Mouse (Mus musculus) liver, embryonic 13.5 days (tissue): Measurements from ENCODE around the gene Dlec1. TPM values are rescaled to one million over a fixed set of nuclear protein-coding genes. Genes with fewer than 3 reads are reported as not detected.

Experiments used
- ATAC-seq: fragments of 200-750 bp; cut with Nextera tagmentation; 2 replicates; pipeline ENCODE4 v1.8.0; 2017; ENCODE audit warnings: low read depth, mild to moderate bottlenecking, moderate number of reproducible peaks, moderate library complexity
- DNase-seq: peaks from one replicate; pipeline ENCODE4 v3.0.0; 2022
- H3K27ac ChIP-seq: fragments of 300-500 bp; sonication (generic); 2 replicates; pipeline ENCODE4 v1.5.1; 2015; ENCODE audit warnings: moderate library complexity, mild to moderate bottlenecking, inconsistent platforms
- H3K27me3 ChIP-seq: fragments of 300-500 bp; sonication (generic); 2 replicates; pipeline ENCODE4 v1.6.1; 2015; ENCODE audit warnings: mild to moderate bottlenecking, inconsistent platforms
- H3K36me3 ChIP-seq: fragments of 300-500 bp; sonication (generic); 2 replicates; pipeline ENCODE4 v1.6.1; 2015; ENCODE audit warnings: mild to moderate bottlenecking, inconsistent platforms
- H3K4me1 ChIP-seq: fragments of 300-500 bp; sonication (generic); replicated peaks from 2 replicates; pipeline ENCODE4 v1.6.1; 2015; ENCODE audit warnings: inconsistent platforms
- H3K4me2 ChIP-seq: fragments of 300-500 bp; sonication (generic); 2 replicates; pipeline ENCODE4 v1.6.1; 2015; ENCODE audit warnings: inconsistent platforms, mild to moderate bottlenecking, moderate library complexity
- H3K4me3 ChIP-seq: fragments of 300-500 bp; sonication (generic); replicated peaks from 2 replicates; pipeline ENCODE4 v1.5.1; 2015; ENCODE audit warnings: mild to moderate bottlenecking, inconsistent platforms
- H3K9ac ChIP-seq: fragments of 300-500 bp; sonication (generic); 2 replicates; pipeline ENCODE4 v1.6.1; 2015; ENCODE audit warnings: mild to moderate bottlenecking, inconsistent platforms
- H3K9me3 ChIP-seq: fragments of 300-500 bp; sonication (generic); replicated peaks from 2 replicates; pipeline ENCODE4 v1.6.1; 2016; ENCODE audit warnings: inconsistent platforms
- WGBS: fragments of 180-500 bp; shearing (Covaris S2); methylation state at CpG from one replicate; pipeline ENCODE4 v1.1.7; 2015; ENCODE audit not compliant: insufficient replicate concordance; 5-methylcytosine and 5-hydroxymethylcytosine counted together
- polyA plus RNA-seq: library from polyadenylated mRNA; unstranded; fragments of >200 nt; fragmentation: Nextera tagmentation; extraction: Ambion mirVana; gene quantifications from 2 replicates; pipeline ENCODE4 v1.2.1, GENCODE M21; 2015

Dlec1 gene
- polyA plus RNA-seq, 1 experiment from 2014 or later, result not detected

DNA sequence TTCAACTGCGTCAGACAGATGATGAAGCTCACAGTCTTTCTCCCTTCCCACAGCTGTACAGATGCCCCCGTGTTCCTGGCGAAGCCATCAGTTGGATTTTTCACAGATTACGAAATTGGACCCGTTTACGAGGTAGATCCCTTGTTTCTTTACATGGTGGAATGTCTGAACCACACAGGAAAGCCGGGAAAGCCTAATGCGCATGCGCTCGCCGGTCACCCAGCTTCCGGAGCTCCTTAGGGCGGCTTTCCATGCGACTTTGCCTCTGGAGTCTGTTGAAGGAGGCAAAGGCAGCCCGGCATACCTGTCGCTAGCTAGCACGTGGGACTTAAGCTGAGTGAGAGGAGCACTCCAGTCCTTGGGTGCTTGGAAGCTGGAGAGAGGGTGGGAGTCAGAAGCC is 12.6 kb downstream of the Dlec1 start:
- Histone ChIP-seq H3K9ac (no peak overlapping the region), H3K36me3 (no peaks in the 10 kb centered on the region), H3K27me3 (no peaks in the 10 kb centered on the region), H3K4me3 (no peak overlapping the region), H3K9me3 (no peaks in the 10 kb centered on the region), H3K4me1 (no peaks in the 10 kb centered on the region; the same call in 1 of the 2 replicates), H3K4me2 (no peak overlapping the region), H3K27ac (no peak overlapping the region)
- ATAC-seq, result no peak
- WGBS, result 64% methylated on average over 17 of the region's 17 CpGs
- DNase-seq, result no peak

DNA sequence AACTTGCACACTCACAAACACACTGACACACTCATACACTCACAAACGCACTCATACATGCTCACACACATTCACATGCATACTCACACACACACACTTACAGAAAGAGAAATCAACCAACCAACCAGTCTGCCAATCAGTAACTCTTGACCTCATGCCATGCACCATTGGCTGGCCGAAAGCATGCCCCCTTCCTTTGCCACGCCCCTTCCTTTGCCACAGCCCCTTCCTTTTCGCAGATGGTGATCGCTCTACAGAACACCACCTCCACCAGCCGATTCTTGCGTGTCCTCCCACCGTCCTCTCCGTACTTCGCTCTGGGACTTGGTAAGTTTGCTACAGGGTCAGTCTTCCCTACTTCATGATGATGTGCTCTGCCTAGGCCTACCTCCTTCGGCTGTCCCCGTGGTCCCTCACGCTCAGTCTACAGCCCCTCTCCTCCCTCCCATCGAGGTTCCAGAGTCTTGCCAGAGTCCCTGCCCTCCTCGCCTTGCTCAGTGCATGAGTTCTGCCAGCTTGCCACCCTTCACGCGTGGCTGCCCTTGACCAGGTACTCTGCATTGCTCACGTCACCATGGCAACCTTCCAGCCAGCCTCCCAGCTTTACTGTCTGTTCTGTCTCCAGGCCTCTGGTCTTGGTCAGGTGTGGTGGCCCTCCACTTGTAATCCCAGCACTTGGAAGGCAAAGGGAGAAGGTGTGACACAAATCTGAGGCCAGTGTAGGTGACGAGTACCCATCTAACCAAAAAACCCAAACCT is 17.3 kb downstream of the Dlec1 start:
- H3K9me3 ChIP-seq, result no peaks in the 10 kb centered on the region
- no peak overlapping the region for H3K27ac ChIP-seq
- H3K36me3 ChIP-seq, result no peaks in the 10 kb centered on the region
- H3K9ac ChIP-seq, result no peak overlapping the region
- 68% methylated on average over 19 of the region's 19 CpGs for WGBS
- ATAC-seq (no peak), DNase-seq (no peak)
- H3K27me3 ChIP-seq, result no peaks in the 10 kb centered on the region
- no peak overlapping the region for H3K4me3 ChIP-seq
- no peak overlapping the region for H3K4me2 ChIP-seq
- no peaks in the 10 kb centered on the region for H3K4me1 ChIP-seq

DNA sequence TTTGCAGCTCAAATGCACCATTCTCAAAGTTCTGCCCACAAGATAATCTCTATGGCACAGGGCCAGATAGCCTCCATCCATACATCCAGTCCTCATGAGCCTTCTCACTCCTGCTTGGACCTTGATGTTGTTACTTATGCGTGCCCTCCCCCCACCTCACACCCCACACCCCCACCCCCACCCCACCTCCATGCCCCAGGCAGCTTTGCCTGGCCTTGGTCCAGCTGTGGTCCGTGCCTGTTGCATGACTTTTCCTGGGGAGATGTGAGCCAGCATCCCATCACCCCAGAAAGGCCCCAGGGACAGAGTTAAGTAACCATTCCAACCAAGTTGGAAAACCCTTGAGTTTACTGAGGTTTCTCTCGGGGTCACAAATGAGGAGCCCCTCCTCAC is 17.9 kb downstream of the Dlec1 start:
- WGBS, result 47% methylated on average over 3 of the region's 3 CpGs
- Histone ChIP-seq H3K4me1 (no peaks in the 10 kb centered on the region), H3K9me3 (no peaks in the 10 kb centered on the region), H3K9ac (no peak overlapping the region), H3K27ac (no peak overlapping the region), H3K4me3 (no peak overlapping the region), H3K4me2 (no peak overlapping the region), H3K27me3 (no peaks in the 10 kb centered on the region), H3K36me3 (no peaks in the 10 kb centered on the region)
- DNase-seq (no peak), ATAC-seq (no peak)

DNA sequence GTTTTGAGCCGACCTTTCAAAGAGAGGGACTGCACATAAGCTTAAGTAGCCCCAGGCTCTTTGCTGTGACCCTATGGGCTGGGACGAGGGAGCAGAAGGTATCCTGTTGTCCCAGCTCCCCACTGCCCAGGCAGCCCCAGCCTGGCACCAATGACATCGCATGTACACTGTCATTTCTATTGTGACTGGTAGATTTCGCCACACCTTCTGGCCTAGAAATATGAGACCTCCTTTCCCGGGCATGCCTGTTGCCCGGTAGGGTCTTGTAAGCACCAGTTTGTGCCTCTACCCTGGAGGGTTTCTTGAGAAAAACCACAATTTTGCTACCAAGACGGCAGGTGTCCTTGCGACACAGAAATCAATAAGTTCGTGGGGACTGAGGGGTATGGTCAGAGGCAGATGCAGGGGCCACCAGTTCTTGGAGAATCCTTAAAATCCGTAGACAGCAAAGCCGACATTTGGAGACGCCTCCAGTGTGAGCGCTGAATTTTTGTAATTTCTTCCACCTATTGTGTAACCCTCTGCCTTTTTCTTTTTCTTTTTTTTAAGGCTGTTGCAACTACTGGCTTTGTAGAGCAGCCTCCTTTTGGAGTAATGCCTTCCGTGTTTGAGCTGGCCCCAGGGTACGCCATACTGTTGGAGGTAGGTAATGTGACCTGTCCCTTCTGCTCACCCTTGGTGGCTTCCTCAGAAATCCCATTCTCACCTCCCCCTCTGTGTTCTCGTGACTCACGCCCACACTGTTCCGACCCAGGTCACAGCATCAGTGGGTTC is 20.5 kb downstream of the Dlec1 start:
- Histone ChIP-seq H3K27ac (no peak overlapping the region), H3K9me3 (no peaks in the 10 kb centered on the region), H3K27me3 (no peaks in the 10 kb centered on the region), H3K36me3 (no peaks in the 10 kb centered on the region), H3K9ac (no peak overlapping the region), H3K4me1 (no peaks in the 10 kb centered on the region), H3K4me2 (no peak overlapping the region), H3K4me3 (no peak overlapping the region)
- ATAC-seq (no peak), DNase-seq (no peak)
- WGBS, result 69% methylated on average over 18 of the region's 18 CpGs

DNA sequence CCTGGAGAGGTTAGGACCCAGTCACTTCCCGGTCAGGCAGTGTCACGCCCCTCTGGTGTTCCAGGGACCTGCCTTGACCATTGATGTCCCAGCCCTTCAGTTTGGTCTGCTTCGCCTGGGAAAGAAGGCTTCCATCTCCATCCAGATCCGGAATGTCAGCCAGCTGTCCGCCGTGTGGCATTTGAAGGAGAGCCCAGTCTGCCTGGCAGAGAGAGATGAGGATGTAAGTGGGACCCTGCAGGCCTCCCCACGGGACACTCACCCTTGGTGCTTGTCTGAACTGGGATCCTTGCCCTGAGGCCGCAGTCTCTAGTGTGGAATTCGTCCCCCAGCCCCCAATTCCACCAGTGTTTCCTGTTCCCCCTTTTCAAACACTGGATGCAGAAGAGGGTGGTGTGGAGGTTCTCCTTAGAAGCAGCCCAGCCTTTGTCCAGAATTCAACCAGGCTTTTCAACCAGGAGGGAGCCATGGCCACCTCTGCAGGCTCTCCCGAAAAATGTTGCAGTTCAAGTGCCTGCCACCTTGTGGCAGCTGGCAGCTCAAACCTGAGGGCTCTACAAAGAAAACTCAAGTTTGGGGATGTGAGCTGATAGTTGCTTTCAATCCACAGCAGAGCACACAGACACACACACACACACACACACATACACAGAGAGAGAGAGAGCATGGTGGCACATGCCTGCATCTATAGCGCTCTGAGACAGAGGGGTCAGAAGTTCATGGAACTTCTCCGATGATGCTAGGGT is 26.3 kb downstream of the Dlec1 start:
- WGBS, result 62% methylated on average over 12 of the region's 12 CpGs
- no peak for DNase-seq
- H3K9ac ChIP-seq, result no peak overlapping the region

DNA sequence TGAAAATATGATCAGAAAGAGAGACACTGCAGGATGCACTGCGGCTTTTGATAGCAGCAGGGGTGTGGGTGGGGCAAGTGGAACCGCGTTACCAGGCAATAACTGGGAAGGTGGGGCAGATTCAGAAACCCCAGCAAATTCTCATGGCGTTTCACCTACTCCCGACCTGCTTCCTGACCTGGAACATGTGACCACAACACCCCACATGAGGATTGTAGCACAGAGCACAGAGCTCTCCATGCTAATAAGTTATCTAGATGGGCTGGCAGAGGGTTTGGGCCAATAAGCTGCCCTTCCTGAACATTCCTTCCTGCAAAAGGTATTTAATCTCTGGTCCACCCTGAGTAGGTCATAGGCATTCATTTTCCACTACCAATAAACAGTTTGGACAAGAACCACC is 28.4 kb downstream of the Dlec1 start:
- Histone ChIP-seq H3K4me2 (no peak overlapping the region), H3K36me3 (no peaks in the 10 kb centered on the region), H3K27ac (no peak overlapping the region), H3K27me3 (no peaks in the 10 kb centered on the region), H3K9me3 (no peaks in the 10 kb centered on the region), H3K4me1 (no peaks in the 10 kb centered on the region), H3K9ac (no peak overlapping the region), H3K4me3 (no peak overlapping the region)
- ATAC-seq, result no peak
- WGBS, result 30% methylated on average over 5 of the region's 5 CpGs
- no peak for DNase-seq

More for the DNA sequence above, 26.3 kb downstream of the Dlec1 start:
- Histone ChIP-seq H3K27me3 (no peaks in the 10 kb centered on the region), H3K4me1 (no peaks in the 10 kb centered on the region), H3K4me3 (no peak overlapping the region), H3K27ac (no peak overlapping the region), H3K9me3 (no peaks in the 10 kb centered on the region), H3K36me3 (no peaks in the 10 kb centered on the region), H3K4me2 (no peak overlapping the region)
- ATAC-seq, result no peak

DNA sequence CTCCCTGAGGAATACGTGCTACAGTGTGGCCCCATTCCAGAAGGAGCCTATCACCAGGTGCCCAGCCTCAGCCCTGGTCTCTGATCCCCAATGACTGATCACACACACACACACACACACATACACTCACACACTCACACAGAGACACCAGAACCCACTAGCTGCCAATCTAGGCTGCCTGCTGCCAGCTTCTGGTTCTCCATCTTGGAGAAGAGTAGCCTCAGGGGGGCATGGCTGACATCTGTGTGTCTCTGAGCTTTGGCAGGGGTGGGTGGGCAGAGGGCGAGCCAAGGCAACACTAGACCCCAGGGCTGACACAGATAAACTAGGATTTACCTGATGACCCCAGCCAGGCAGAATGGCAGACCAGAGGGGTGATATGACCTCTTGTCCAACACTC is 36.6 kb downstream of the Dlec1 start:
- DNase-seq (no peak), ATAC-seq (no peak)
- no peaks in the 10 kb centered on the region for H3K4me1 ChIP-seq
- H3K27me3 ChIP-seq, result no peaks in the 10 kb centered on the region
- H3K9ac ChIP-seq, result no peak overlapping the region
- no peak overlapping the region for H3K4me3 ChIP-seq
- 42% methylated on average over 2 of the region's 2 CpGs for WGBS
- no peak overlapping the region for H3K27ac ChIP-seq
- H3K9me3 ChIP-seq, result no peaks in the 10 kb centered on the region
- no peaks in the 10 kb centered on the region for H3K36me3 ChIP-seq
- no peak overlapping the region for H3K4me2 ChIP-seq

DNA sequence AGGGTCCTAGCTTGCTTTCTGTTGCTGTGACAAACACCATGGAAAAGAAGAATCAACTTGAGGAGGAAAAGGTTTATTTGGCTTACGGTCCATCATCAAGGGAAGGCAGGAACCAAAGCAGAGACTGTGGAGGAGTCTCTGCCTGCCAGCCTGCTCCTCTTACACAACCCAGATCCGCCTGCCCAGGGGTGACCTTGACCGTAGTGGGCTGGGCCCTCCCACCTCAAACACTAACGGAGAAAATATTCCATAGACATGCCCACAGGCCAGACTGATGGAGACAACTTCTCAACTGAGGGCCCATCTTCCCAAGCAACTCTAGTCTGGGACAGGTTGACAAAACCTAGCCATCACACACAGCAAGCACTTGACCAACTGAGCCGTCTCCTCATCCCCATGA is 39.8 kb downstream of the Dlec1 start:
- Histone ChIP-seq H3K4me1 (no peaks in the 10 kb centered on the region), H3K4me2 (no peak overlapping the region), H3K9ac (no peak overlapping the region), H3K4me3 (no peak overlapping the region), H3K27ac (no peak overlapping the region), H3K27me3 (no peaks in the 10 kb centered on the region), H3K9me3 (no peaks in the 10 kb centered on the region), H3K36me3 (no peaks in the 10 kb centered on the region)
- WGBS, result 58% methylated on average over 5 of the region's 5 CpGs
- DNase-seq (no peak), ATAC-seq (no peak)

DNA sequence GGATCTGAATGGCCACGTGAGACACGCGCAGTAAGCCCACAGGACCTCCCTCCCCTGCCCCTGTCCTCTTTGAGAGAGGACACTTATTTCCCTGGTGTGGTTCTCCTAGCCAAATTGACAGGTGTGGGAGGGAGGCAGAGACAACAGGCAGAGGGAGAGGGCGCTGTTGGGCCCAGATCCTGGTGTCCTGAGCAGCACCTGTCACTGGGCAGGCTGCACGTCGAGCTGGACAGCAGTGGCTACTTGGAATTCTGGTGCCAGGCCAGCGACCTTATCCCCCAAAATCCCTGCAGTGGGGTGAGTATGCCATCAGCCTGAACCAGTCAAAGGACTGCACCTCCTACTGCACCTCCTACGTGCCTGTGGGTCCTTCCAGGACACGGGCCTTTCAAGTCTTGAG is 41.1 kb downstream of the Dlec1 start:
- H3K9me3 ChIP-seq, result no peaks in the 10 kb centered on the region
- no peak overlapping the region for H3K9ac ChIP-seq
- DNase-seq (no peak), ATAC-seq (no peak)
- H3K4me2 ChIP-seq, result no peak overlapping the region
- H3K4me3 ChIP-seq, result no peak overlapping the region
- H3K4me1 ChIP-seq, result no peaks in the 10 kb centered on the region
- H3K27ac ChIP-seq, result no peak overlapping the region
- H3K36me3 ChIP-seq, result no peaks in the 10 kb centered on the region
- no peaks in the 10 kb centered on the region for H3K27me3 ChIP-seq
- WGBS, result 60% methylated on average over 9 of the region's 9 CpGs

DNA sequence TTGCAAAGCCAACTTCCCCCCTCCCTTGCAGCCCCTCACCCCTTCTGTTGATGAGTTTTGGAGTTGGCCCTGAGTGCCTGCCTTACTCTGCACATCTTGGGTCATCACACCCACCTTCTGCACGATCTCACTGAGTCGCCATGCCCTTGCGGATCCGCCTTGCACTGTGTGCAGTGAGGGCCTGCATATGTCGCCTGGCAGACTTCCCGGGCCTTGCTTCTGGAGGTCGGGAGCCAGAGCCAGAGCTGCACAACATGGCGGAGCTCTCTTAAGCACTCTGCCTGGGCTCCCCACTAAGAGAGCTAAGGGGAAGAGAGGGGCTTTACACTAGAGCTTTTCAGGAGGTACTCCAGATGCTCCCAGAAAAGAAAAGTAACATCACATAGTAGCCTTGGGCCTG is 42.4 kb downstream of the Dlec1 start:
- DNase-seq, result no peak
- WGBS, result 64% methylated on average over 8 of the region's 8 CpGs
- Histone ChIP-seq H3K9ac (no peak overlapping the region), H3K9me3 (no peaks in the 10 kb centered on the region), H3K36me3 (no peaks in the 10 kb centered on the region), H3K4me2 (no peak overlapping the region), H3K27ac (no peak overlapping the region), H3K4me3 (no peak overlapping the region), H3K27me3 (no peaks in the 10 kb centered on the region), H3K4me1 (no peaks in the 10 kb centered on the region)
- ATAC-seq, result no peak

DNA sequence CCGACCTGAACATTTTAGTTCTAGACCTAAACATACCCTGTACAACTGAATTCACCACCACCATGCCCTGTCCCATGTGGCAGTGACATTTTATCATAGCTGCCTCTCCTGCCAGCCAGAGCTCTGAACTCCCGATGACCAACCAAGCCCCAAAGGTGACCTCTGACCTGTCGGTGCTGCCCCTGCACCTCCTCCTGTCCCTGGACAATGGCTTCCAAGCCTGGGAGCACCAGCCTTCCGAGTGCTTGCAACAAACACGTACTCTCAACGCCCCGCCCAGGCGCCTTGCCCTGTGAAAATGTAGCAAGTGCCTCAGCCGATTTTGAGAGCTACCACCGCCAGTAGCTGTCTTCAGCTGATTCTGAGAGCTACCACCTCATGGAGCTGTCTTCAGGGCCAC is 42.9 kb downstream of the Dlec1 start:
- no peak for ATAC-seq
- no peak for DNase-seq
- WGBS, result 56% methylated on average over 10 of the region's 10 CpGs
- H3K36me3 ChIP-seq, result no peaks in the 10 kb centered on the region
- no peak overlapping the region for H3K27ac ChIP-seq
- H3K9ac ChIP-seq, result no peak overlapping the region
- H3K4me1 ChIP-seq, result no peaks in the 10 kb centered on the region
- H3K4me3 ChIP-seq, result no peak overlapping the region
- no peak overlapping the region for H3K4me2 ChIP-seq
- H3K9me3 ChIP-seq, result no peaks in the 10 kb centered on the region
- no peaks in the 10 kb centered on the region for H3K27me3 ChIP-seq
